Mouse (Mus musculus) brown adipose tissue, adult 24 weeks (tissue): ENCODE measurements around the gene Hbb-y. TPM values are rescaled to one million over a fixed set of nuclear protein-coding genes. Genes with fewer than 3 reads are reported as not detected.
"Not testable (repeated sequence)": the region's sequence is repeated elsewhere in the genome, so short reads cannot be mapped to it uniquely, and the experiment has no call there.

Experiments
- H3K27ac ChIP-seq: fragments of 200-500 bp; replicated peaks from 2 replicates; pipeline ENCODE4 v1.5.1; 2012; ENCODE audit warnings: low read depth, mild to moderate bottlenecking, low read length
- H3K4me1 ChIP-seq: fragments of 200-500 bp; 2 replicates; pipeline ENCODE4 v1.6.1; 2012; ENCODE audit warnings: low read length, mixed read lengths; ENCODE audit not compliant: control insufficient read depth, insufficient read depth, insufficient read length
- H3K4me3 ChIP-seq: fragments of 200-500 bp; 2 replicates; pipeline ENCODE4 v1.5.1; 2012; ENCODE audit warnings: low read depth, mild to moderate bottlenecking, low read length, moderate library complexity; ENCODE audit not compliant: insufficient read depth
- polyA plus RNA-seq: library from polyadenylated mRNA; stranded (reverse); fragments of >200 nt; gene quantifications from 2 replicates; pipeline ENCODE4 v1.2.4, GENCODE M21; 2012; ENCODE audit not compliant: missing spikeins, insufficient read depth, insufficient read length

The Hbb-y gene
- polyA plus RNA-seq, 1 experiment: not detected

- H3K27ac ChIP-seq, H3K4me1 ChIP-seq, H3K4me3 ChIP-seq: not testable (repeated sequence)
Observed at GRCm38 (mm10) chr7:103827139-103827538, 25.9 kb downstream of the Hbb-y start.

DNA sequence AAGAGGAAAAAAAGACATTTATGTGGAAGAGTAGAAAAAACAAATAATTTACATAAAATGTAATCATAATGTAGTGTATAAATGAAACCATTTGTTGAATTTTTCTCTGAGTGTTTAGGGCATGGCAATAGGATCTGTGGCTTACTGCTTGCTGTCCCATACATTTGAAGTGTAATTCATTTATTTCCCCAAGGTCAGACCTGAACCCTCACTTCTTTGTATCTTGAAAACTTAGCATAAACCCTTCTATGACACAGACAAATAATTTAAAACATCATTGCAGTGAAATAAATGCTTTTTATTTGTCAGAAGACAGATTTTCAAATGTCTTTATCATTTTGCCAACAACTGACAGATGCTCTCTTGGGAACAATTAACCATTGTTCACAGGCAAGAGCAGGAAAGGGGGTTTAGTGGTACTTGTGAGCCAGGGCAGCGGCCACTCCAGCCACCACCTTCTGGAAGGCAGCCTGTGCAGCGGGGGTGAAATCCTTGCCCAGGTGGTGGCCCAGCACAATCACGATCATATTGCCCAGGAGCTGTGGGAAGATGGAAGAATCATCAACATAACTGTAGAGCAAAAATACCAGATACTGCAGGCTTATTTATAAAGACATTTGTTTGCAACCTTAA lies 26.6 kb downstream of the Hbb-y start:
- no peaks in the 10 kb centered on the region for H3K4me1 ChIP-seq
- no peak overlapping the region for H3K27ac ChIP-seq
- no peak overlapping the region for H3K4me3 ChIP-seq

GRCm38 (mm10) chr7:103825536-103826254 lies 27.3 kb downstream of the Hbb-y start:
- H3K4me1 ChIP-seq: no peaks in the 10 kb centered on the region
- no peak overlapping the region for H3K27ac ChIP-seq
- no peak overlapping the region for H3K4me3 ChIP-seq

DNA sequence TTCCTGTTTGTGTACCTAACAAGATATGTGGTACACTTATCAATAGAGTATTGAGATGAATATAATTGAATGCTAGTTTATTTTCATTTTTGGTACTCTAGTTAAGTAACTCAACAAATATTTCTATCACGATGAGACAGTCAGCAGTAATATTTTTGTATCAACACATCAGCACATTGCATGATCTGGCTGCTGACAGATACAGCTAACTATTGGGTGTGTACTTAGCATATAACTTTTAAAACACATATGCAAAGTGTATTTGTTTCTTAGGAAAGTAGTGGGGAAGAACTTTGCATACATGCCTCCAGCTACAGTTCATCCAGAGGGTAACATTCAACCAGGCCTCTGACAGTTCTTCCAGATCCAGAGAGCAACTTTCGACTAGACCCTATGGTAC lies 28.4 kb downstream of the Hbb-y start:
- Histone ChIP-seq H3K27ac (no peak overlapping the region), H3K4me1 (no peaks in the 10 kb centered on the region), H3K4me3 (no peak overlapping the region)

DNA sequence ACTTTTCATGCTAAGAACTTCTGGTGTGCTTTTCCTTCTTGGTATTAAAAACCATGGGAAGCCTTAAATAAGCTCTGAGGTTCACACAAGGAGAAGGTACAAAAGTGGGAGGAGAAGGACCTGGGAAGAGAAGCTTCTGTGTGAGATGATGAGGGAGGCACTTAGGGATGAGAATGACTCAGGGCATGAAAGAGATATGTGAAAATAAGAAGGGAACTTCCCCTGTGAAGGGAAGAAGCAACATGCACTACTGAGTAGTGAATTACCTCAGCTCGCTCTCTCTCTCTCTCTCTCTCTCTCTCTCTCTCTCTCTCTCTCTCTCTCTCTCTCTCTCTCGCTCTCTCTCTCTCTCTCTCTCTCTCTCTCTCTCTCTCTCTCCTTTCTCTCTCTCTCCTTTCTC lies 37.9 kb downstream of the Hbb-y start:
- not testable (repeated sequence) for H3K4me1 ChIP-seq, H3K27ac ChIP-seq, H3K4me3 ChIP-seq

DNA sequence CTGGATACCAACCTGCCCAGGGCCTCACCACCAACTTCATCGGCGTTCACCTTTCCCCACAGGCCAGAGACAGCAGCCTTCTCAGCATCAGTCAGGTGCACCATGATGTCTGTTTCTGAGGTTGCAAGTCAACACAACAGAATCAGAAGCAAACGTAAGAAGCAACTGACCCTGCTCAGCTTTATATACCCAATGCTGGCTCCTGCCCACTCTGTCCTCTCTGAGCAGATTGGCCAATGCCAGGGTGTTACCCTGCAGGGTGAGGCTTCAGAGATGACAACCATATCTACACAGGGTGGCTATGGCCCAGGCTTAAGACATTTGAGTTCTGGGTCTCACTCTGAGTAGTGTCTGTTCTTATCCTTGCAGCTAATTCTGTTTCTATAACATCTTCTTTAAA lies 39.2 kb downstream of the Hbb-y start, which contains the start of gene Hbb-bt:
Gene Hbb-bt (minus strand): TSS at position 231 of the 400 bp plus-strand sequence.
- no peak within 1 kb of the TSS for H3K4me3 ChIP-seq
- H3K4me1 ChIP-seq: no peaks in the 10 kb centered on the region

DNA sequence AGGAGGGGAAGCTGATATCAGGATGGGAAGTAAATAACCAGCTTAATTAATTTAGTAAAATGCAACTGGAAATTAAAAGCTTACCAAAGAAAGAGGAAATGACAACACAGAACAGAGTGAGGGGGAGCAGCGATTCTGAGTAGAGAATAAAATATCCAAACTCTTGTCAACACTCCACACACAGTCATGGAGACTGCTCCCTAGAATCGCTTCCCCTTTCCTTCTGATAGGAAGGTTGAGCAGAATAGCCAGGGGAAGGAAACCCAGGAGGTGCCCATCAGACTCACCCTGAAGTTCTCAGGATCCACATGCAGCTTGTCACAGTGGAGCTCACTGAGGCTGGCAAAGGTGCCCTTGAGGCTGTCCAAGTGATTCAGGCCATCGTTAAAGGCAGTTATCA lies 39.9 kb downstream of the Hbb-y start:
- H3K27ac ChIP-seq, H3K4me1 ChIP-seq, H3K4me3 ChIP-seq: not testable (repeated sequence)

More for the DNA sequence above, 39.2 kb downstream of the Hbb-y start, which contains the start of gene Hbb-bt:
- no peak within 1 kb of the TSS for H3K27ac ChIP-seq

- Histone ChIP-seq H3K4me3 (no peak overlapping the region), H3K4me1 (no peaks in the 10 kb centered on the region), H3K27ac (no peak overlapping the region)
Observed at GRCm38 (mm10) chr7:103812174-103812573, 40.8 kb downstream of the Hbb-y start.

GRCm38 (mm10) chr7:103811223-103811845 lies 41.7 kb downstream of the Hbb-y start:
- no peaks in the 10 kb centered on the region for H3K4me1 ChIP-seq
- H3K27ac ChIP-seq: no peak overlapping the region
- no peak overlapping the region for H3K4me3 ChIP-seq

- H3K27ac ChIP-seq: no peak overlapping the region
- no peaks in the 10 kb centered on the region for H3K4me1 ChIP-seq
- H3K4me3 ChIP-seq: no peak overlapping the region
Observed at GRCm38 (mm10) chr7:103810746-103811145, 42.3 kb downstream of the Hbb-y start.

DNA sequence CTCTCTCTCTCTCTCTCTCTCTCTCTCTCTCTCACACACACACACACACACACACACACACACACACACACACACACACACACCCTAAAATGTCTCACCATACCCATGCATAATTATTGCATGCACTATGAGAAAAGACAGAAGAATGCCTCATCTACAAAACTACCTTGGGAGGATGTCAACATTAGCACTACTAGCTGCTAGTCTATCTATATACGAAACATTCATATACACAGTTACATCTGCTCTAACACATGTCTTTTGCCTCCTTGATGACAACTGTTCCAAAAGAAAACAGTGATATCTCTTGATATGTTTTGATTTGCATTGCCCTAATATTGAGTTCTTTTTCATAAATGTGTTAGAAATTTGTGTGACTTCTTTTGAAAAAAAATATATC lies 42.7 kb downstream of the Hbb-y start:
- Histone ChIP-seq H3K4me3 (no peak overlapping the region), H3K4me1 (no peaks in the 10 kb centered on the region), H3K27ac (no peak overlapping the region)

DNA sequence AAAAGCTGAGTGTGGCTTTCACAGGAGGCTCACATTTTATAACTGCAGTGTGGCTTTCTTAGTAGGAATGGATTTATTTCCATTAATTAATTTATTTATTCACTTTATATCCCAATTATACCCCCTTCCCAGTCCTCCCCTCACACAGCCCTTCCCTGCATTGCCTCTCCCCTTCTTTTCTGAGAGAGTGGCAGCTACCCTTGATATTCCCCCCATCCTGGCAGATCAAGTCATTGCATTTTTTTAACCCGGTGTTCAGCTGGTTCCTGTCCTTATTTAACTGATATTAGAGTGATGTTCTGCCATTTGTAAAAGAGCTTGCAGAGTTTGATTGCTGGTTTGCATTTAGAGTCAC lies 43.2 kb downstream of the Hbb-y start:
- Histone ChIP-seq H3K4me3 (no peak overlapping the region), H3K27ac (no peak overlapping the region), H3K4me1 (no peaks in the 10 kb centered on the region)

- Histone ChIP-seq H3K27ac (no peak overlapping the region), H3K4me1 (no peaks in the 10 kb centered on the region), H3K4me3 (no peak overlapping the region)
Observed at GRCm38 (mm10) chr7:103808971-103809800, 43.8 kb downstream of the Hbb-y start.

- H3K27ac ChIP-seq, H3K4me1 ChIP-seq, H3K4me3 ChIP-seq: not testable (repeated sequence)
Observed at GRCm38 (mm10) chr7:103808120-103808519, 44.9 kb downstream of the Hbb-y start.

DNA sequence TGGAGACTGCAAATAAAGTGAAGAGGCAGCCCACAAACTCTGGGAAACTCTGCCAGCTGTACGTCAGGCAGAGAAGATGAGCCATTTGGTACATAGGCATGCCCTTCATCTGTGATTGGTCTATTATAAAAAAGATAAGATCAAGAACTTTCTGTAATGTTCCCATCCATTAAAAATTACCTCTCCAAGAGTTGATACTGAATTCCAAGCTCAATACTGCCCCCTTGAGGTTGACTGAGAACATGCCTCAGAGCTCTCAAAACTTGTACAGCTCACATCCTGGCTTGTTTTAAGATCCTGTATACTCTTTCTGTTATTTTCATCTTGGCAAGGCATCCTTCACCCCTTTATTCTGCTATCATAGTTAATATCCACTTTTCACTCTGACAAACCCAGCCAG lies 46.2 kb downstream of the Hbb-y start:
- Histone ChIP-seq H3K27ac (no peak overlapping the region), H3K4me1 (no peaks in the 10 kb centered on the region), H3K4me3 (no peak overlapping the region)
